Mouse (Mus musculus): ENCODE measurements around the gene Saa4. TPM values are rescaled to one million over a fixed set of nuclear protein-coding genes. Genes with fewer than 3 reads are reported as not detected.

The Saa4 gene
- polyA plus RNA-seq (2014; fragmentation: Nextera tagmentation; extraction: Ambion mirVana): not detected in 2 replicates

- H3K9me3 ChIP-seq (ENCODE audit: control insufficient read depth, low read length): no peaks in the 10 kb centered on the region
- no peak for DNase-seq (ENCODE audit: low spot score)
- H3K4me3 ChIP-seq (ENCODE audit: low read depth, low read length): no peak within 1 kb of the TSS
- no peak within 1 kb of the TSS for H3K9ac ChIP-seq (ENCODE audit: low read length)
- no peaks in the 10 kb centered on the region for H3K36me3 ChIP-seq (ENCODE audit: control insufficient read depth, insufficient read depth, low read length)
- no peaks in the 10 kb centered on the region for H3K27me3 ChIP-seq (ENCODE audit: control insufficient read depth, insufficient read depth, low read length)
- no peak within 1 kb of the TSS for H3K4me2 ChIP-seq (ENCODE audit: low read depth)
- ATAC-seq (ENCODE audit: insufficient read depth, low FRiP score, low TSS enrichment): no peak
- no peaks in the 10 kb centered on the region for H3K4me1 ChIP-seq (ENCODE audit: control insufficient read depth, insufficient read depth, low read length)
- H3K27ac ChIP-seq (ENCODE audit: low read depth, low read length): no peak within 1 kb of the TSS
- WGBS: 82% methylated on average over 4 of the region's 4 CpGs
Measured at GRCm38 (mm10) chr7:46732458-46732857, at the start of gene Saa4. Gene Saa4 (minus strand): TSS chr7:46732603.

DNA sequence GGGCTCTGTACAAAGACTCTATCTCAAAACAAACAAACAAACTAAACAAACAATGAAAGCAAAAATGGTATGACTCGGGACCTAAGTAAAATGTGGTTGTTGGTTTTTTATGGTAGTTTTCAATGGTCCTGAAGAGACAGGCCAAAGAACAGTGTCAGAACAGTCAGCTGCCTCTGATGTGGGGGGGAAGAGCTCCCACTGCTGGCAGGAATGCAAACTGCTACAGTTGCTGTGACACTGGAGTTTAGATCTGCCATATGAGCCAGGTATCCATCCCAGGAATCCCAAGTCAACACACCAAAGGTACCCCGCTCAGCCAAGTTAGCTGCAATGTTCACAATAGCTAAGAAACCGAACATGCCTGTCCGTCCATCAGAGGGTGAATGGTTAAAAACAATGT is 38.3 kb upstream of the Saa4 start:
- no peak overlapping the region for H3K9ac ChIP-seq (ENCODE audit: low read length)
- peaks cover 17% of the 10 kb centered on the region for H3K36me3 ChIP-seq (ENCODE audit: control insufficient read depth, insufficient read depth, low read length)
- no peak overlapping the region for H3K4me2 ChIP-seq (ENCODE audit: low read depth)
- H3K27me3 ChIP-seq (ENCODE audit: control insufficient read depth, insufficient read depth, low read length): no peaks in the 10 kb centered on the region
- H3K9me3 ChIP-seq (ENCODE audit: control insufficient read depth, low read length): no peaks in the 10 kb centered on the region
- no peak overlapping the region for H3K27ac ChIP-seq (ENCODE audit: low read depth, low read length)
- H3K4me3 ChIP-seq (ENCODE audit: low read depth, low read length): no peak overlapping the region
- DNase-seq (ENCODE audit: low spot score): peak; percentile 77
- no peak for ATAC-seq (ENCODE audit: insufficient read depth, low FRiP score, low TSS enrichment)
- H3K4me1 ChIP-seq (ENCODE audit: control insufficient read depth, insufficient read depth, low read length): no peaks in the 10 kb centered on the region
- 61% methylated on average over 4 of the region's 4 CpGs for WGBS

DNA sequence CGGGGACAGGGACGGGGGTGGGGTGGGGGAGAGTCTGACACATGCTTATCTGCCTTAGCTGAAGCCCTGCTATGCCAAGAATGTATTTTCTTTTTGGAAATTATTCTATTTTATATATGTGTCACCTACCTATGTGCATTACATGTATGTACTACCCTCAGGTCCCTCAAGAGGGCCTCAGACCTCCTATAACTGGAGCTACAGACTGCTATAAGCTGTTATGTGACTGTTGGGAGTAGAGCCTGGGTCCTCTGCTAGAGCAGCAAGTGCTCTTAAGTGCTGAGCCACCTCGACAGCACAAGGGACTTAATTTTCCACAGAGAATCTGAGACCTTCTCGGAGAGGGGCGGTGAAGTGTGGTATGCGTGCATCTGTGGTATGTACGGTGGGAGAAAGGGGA is 36.0 kb upstream of the Saa4 start:
- WGBS: 93% methylated on average over 7 of the region's 7 CpGs
- H3K27me3 ChIP-seq (ENCODE audit: control insufficient read depth, insufficient read depth, low read length): no peaks in the 10 kb centered on the region
- no peak overlapping the region for H3K4me2 ChIP-seq (ENCODE audit: low read depth)
- DNase-seq (ENCODE audit: low spot score) (no peak), ATAC-seq (ENCODE audit: insufficient read depth, low FRiP score, low TSS enrichment) (no peak)
- no peaks in the 10 kb centered on the region for H3K9me3 ChIP-seq (ENCODE audit: control insufficient read depth, low read length)
- H3K27ac ChIP-seq (ENCODE audit: low read depth, low read length): no peak overlapping the region
- H3K9ac ChIP-seq (ENCODE audit: low read length): no peak overlapping the region
- H3K4me1 ChIP-seq (ENCODE audit: control insufficient read depth, insufficient read depth, low read length): no peaks in the 10 kb centered on the region
- H3K4me3 ChIP-seq (ENCODE audit: low read depth, low read length): no peak overlapping the region
- H3K36me3 ChIP-seq (ENCODE audit: control insufficient read depth, insufficient read depth, low read length): peaks cover 14% of the 10 kb centered on the region

- Histone ChIP-seq H3K27ac (ENCODE audit: low read depth, low read length) (no peak overlapping the region), H3K4me3 (ENCODE audit: low read depth, low read length) (no peak overlapping the region), H3K9me3 (ENCODE audit: control insufficient read depth, low read length) (no peaks in the 10 kb centered on the region), H3K4me1 (ENCODE audit: control insufficient read depth, insufficient read depth, low read length) (no peaks in the 10 kb centered on the region), H3K36me3 (ENCODE audit: control insufficient read depth, insufficient read depth, low read length) (peaks cover 14% of the 10 kb centered on the region), H3K4me2 (ENCODE audit: low read depth) (no peak overlapping the region), H3K27me3 (ENCODE audit: control insufficient read depth, insufficient read depth, low read length) (no peaks in the 10 kb centered on the region), H3K9ac (ENCODE audit: low read length) (no peak overlapping the region)
- DNase-seq (ENCODE audit: low spot score) (no peak), ATAC-seq (ENCODE audit: insufficient read depth, low FRiP score, low TSS enrichment) (no peak)
Measured at GRCm38 (mm10) chr7:46767371-46767770, 35.0 kb upstream of the Saa4 start.

GRCm38 (mm10) chr7:46764672-46765071 is 32.3 kb upstream of the Saa4 start:
- no peak for DNase-seq (ENCODE audit: low spot score)
- no peak for ATAC-seq (ENCODE audit: insufficient read depth, low FRiP score, low TSS enrichment)
- H3K27me3 ChIP-seq (ENCODE audit: control insufficient read depth, insufficient read depth, low read length): no peaks in the 10 kb centered on the region
- no peaks in the 10 kb centered on the region for H3K4me1 ChIP-seq (ENCODE audit: control insufficient read depth, insufficient read depth, low read length)
- H3K36me3 ChIP-seq (ENCODE audit: control insufficient read depth, insufficient read depth, low read length): peaks cover 13% of the 10 kb centered on the region
- 92% methylated on average over 8 of the region's 8 CpGs for WGBS
- no peak overlapping the region for H3K9ac ChIP-seq (ENCODE audit: low read length)
- H3K27ac ChIP-seq (ENCODE audit: low read depth, low read length): no peak overlapping the region
- H3K4me2 ChIP-seq (ENCODE audit: low read depth): no peak overlapping the region
- H3K4me3 ChIP-seq (ENCODE audit: low read depth, low read length): no peak overlapping the region
- H3K9me3 ChIP-seq (ENCODE audit: control insufficient read depth, low read length): no peaks in the 10 kb centered on the region

- WGBS: 92% methylated on average over 5 of the region's 5 CpGs
- no peaks in the 10 kb centered on the region for H3K9me3 ChIP-seq (ENCODE audit: control insufficient read depth, low read length)
- no peak overlapping the region for H3K4me2 ChIP-seq (ENCODE audit: low read depth)
- no peak overlapping the region for H3K9ac ChIP-seq (ENCODE audit: low read length)
- no peak for ATAC-seq (ENCODE audit: insufficient read depth, low FRiP score, low TSS enrichment)
- no peak for DNase-seq (ENCODE audit: low spot score)
- no peak overlapping the region for H3K27ac ChIP-seq (ENCODE audit: low read depth, low read length)
- H3K27me3 ChIP-seq (ENCODE audit: control insufficient read depth, insufficient read depth, low read length): no peaks in the 10 kb centered on the region
- H3K4me3 ChIP-seq (ENCODE audit: low read depth, low read length): no peak overlapping the region
- H3K36me3 ChIP-seq (ENCODE audit: control insufficient read depth, insufficient read depth, low read length): peaks cover 6% of the 10 kb centered on the region; the same call in 1 of the 2 replicates
- no peaks in the 10 kb centered on the region for H3K4me1 ChIP-seq (ENCODE audit: control insufficient read depth, insufficient read depth, low read length)
Measured at GRCm38 (mm10) chr7:46762601-46763000, 30.2 kb upstream of the Saa4 start.

- Histone ChIP-seq H3K4me3 (ENCODE audit: low read depth, low read length) (no peak overlapping the region), H3K27me3 (ENCODE audit: control insufficient read depth, insufficient read depth, low read length) (no peaks in the 10 kb centered on the region), H3K36me3 (ENCODE audit: control insufficient read depth, insufficient read depth, low read length) (peaks cover 6% of the 10 kb centered on the region; the same call in 1 of the 2 replicates), H3K9ac (ENCODE audit: low read length) (no peak overlapping the region), H3K4me2 (ENCODE audit: low read depth) (no peak overlapping the region), H3K27ac (ENCODE audit: low read depth, low read length) (no peak overlapping the region), H3K9me3 (ENCODE audit: control insufficient read depth, low read length) (no peaks in the 10 kb centered on the region), H3K4me1 (ENCODE audit: control insufficient read depth, insufficient read depth, low read length) (no peaks in the 10 kb centered on the region)
- DNase-seq (ENCODE audit: low spot score) (no peak), ATAC-seq (ENCODE audit: insufficient read depth, low FRiP score, low TSS enrichment) (no peak)
- 77% methylated on average over 11 of the region's 11 CpGs for WGBS
Measured at GRCm38 (mm10) chr7:46761049-46761795, 28.8 kb upstream of the Saa4 start.

GRCm38 (mm10) chr7:46751490-46751889 is 19.1 kb upstream of the Saa4 start, which contains the start of gene Saa2:
Gene Saa2 (plus strand): TSS chr7:46751790.
- DNase-seq (ENCODE audit: low spot score) (no peak), ATAC-seq (ENCODE audit: insufficient read depth, low FRiP score, low TSS enrichment) (no peak)
- H3K27ac ChIP-seq (ENCODE audit: low read depth, low read length): no peak within 1 kb of the TSS
- H3K9ac ChIP-seq (ENCODE audit: low read length): no peak within 1 kb of the TSS
- no peak within 1 kb of the TSS for H3K4me2 ChIP-seq (ENCODE audit: low read depth)
- 82% methylated on average over 3 of the region's 3 CpGs for WGBS
- H3K4me1 ChIP-seq (ENCODE audit: control insufficient read depth, insufficient read depth, low read length): no peaks in the 10 kb centered on the region
- no peak within 1 kb of the TSS for H3K4me3 ChIP-seq (ENCODE audit: low read depth, low read length)
- H3K36me3 ChIP-seq (ENCODE audit: control insufficient read depth, insufficient read depth, low read length): no peaks in the 10 kb centered on the region
- H3K9me3 ChIP-seq (ENCODE audit: control insufficient read depth, low read length): no peaks in the 10 kb centered on the region
- H3K27me3 ChIP-seq (ENCODE audit: control insufficient read depth, insufficient read depth, low read length): no peaks in the 10 kb centered on the region

GRCm38 (mm10) chr7:46748459-46748858 is 16.1 kb upstream of the Saa4 start:
- Histone ChIP-seq H3K4me2 (ENCODE audit: low read depth) (no peak overlapping the region), H3K27me3 (ENCODE audit: control insufficient read depth, insufficient read depth, low read length) (no peaks in the 10 kb centered on the region), H3K9ac (ENCODE audit: low read length) (no peak overlapping the region), H3K4me3 (ENCODE audit: low read depth, low read length) (no peak overlapping the region), H3K27ac (ENCODE audit: low read depth, low read length) (no peak overlapping the region), H3K4me1 (ENCODE audit: control insufficient read depth, insufficient read depth, low read length) (no peaks in the 10 kb centered on the region), H3K36me3 (ENCODE audit: control insufficient read depth, insufficient read depth, low read length) (no peaks in the 10 kb centered on the region), H3K9me3 (ENCODE audit: control insufficient read depth, low read length) (no peaks in the 10 kb centered on the region)
- ATAC-seq (ENCODE audit: insufficient read depth, low FRiP score, low TSS enrichment) (no peak), DNase-seq (ENCODE audit: low spot score) (no peak)
- 52% methylated on average over 3 of the region's 3 CpGs for WGBS
